Mouse (Mus musculus): ENCODE data around the gene Mtpn.

Mtpn gene

GRCm38 (mm10) chr6:35539304-35540009, at the start of gene Mtpn:
Gene Mtpn (minus strand): TSS chr6:35539888.
- peak; percentile 98 for DNase-seq (ENCODE audit: low spot score in 2 of 2)

GRCm38 (mm10) chr6:35568731-35569130, 29.0 kb upstream of the Mtpn start:
- no peak for DNase-seq (ENCODE audit: low spot score in 2 of 2)

GRCm38 (mm10) chr6:35567755-35568154, 28.1 kb upstream of the Mtpn start:
- peak; percentile 3 to 73 for DNase-seq (ENCODE audit: low spot score in 2 of 2)

- DNase-seq (ENCODE audit: low spot score in 2 of 2) = no peak
These were observed 20.3 kb upstream of the Mtpn start for GRCm38 (mm10) chr6:35559950-35560349.

- DNase-seq (ENCODE audit: low spot score in 2 of 2) = no peak
These were observed 4.7 kb upstream of the Mtpn start for GRCm38 (mm10) chr6:35544352-35544751.

- no peak for DNase-seq (ENCODE audit: low spot score in 2 of 2)
These were observed 3.1 kb upstream of the Mtpn start for GRCm38 (mm10) chr6:35542656-35543400.

- no peak for DNase-seq (ENCODE audit: low spot score in 2 of 2)
These were observed 689 bp upstream of the Mtpn start for GRCm38 (mm10) chr6:35540377-35540776.

- no peak for DNase-seq (ENCODE audit: low spot score in 2 of 2)
These were observed 858 bp downstream of the Mtpn start for GRCm38 (mm10) chr6:35538757-35539303.

GRCm38 (mm10) chr6:35536021-35536420, 3.7 kb downstream of the Mtpn start:
- DNase-seq (ENCODE audit: low spot score in 2 of 2) = no peak

GRCm38 (mm10) chr6:35513362-35513761, 26.3 kb downstream of the Mtpn start:
- DNase-seq (ENCODE audit: low spot score in 2 of 2) = no peak

GRCm38 (mm10) chr6:35504781-35505180, 34.9 kb downstream of the Mtpn start:
- DNase-seq (ENCODE audit: low spot score in 2 of 2) = no peak

- DNase-seq (ENCODE audit: low spot score in 2 of 2) = peak; percentile 29 to 52
These were observed 36.8 kb downstream of the Mtpn start for GRCm38 (mm10) chr6:35502904-35503303.

- DNase-seq (ENCODE audit: low spot score in 2 of 2) = no peak
These were observed 39.6 kb downstream of the Mtpn start for GRCm38 (mm10) chr6:35499978-35500667.

- no peak for DNase-seq (ENCODE audit: low spot score in 2 of 2)
These were observed 42.3 kb downstream of the Mtpn start for GRCm38 (mm10) chr6:35497406-35497805.

- DNase-seq (ENCODE audit: low spot score in 2 of 2) = no peak
These were observed 45.8 kb downstream of the Mtpn start for GRCm38 (mm10) chr6:35493851-35494250.

- DNase-seq (ENCODE audit: low spot score in 2 of 2) = no peak
These were observed 59.9 kb downstream of the Mtpn start for GRCm38 (mm10) chr6:35479651-35480335.

- no peak for DNase-seq (ENCODE audit: low spot score in 2 of 2)
These were observed 62.9 kb downstream of the Mtpn start for GRCm38 (mm10) chr6:35476830-35477229.

- no peak for DNase-seq (ENCODE audit: low spot score in 2 of 2)
These were observed 76.0 kb downstream of the Mtpn start for GRCm38 (mm10) chr6:35463450-35464395.

GRCm38 (mm10) chr6:35462484-35462883, 77.2 kb downstream of the Mtpn start:
- no peak for DNase-seq (ENCODE audit: low spot score in 2 of 2)
